Mouse (Mus musculus) frontal cortex, postnatal 25 days (tissue): ENCODE results near the gene Clk2.
"Not testable (repeated sequence)": the region's sequence is repeated elsewhere in the genome, so short reads cannot be mapped to it uniquely, and the experiment has no call there.

ENCODE experiments used
- DNase-seq, 2 experiments: peaks; one replicate each; pipeline ENCODE4 v3.0.0; 2022; ENCODE audit warnings: low spot score in 2 of 2

Clk2 gene

DNA sequence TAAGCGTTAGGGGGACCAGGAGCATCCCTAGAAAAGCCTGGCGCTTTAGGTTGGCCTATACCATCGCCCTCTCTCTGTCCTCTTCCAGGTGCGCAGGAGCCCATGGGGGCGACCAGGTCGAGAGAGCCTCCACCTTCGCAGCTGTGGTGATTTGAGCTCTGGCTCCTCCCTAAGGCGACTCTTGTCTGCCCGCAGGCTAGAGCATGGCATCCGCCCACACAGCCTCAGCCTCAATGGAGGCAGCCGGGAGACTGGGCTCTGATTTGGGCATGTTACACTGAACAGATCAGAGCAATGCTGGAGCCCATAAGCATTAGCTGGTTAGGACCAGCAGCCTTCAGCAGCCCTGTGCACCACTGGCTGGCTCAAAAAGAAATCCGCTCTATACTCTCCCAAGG is 23.9 kb downstream of the Clk2 start:
- no peak for DNase-seq

DNA sequence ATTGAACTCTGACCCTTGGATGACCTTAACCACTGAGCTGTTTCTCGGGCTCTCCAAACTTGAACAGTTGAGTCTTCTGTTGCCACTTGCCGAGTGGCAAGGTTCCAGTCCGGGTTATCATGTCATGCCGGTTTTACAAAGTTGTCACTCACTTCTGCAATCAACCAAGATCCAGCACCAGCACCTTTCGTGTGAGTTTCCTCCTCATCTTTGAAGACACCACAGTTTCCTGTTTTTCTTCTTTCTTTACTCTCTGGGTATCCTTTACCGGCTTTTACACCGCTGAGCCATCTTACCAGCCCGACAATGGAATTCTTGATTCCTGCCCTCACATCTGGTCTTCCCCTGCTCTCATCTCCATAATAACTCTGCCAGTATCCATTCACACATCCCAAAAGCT is 25.8 kb downstream of the Clk2 start:
- no peak for DNase-seq

DNA sequence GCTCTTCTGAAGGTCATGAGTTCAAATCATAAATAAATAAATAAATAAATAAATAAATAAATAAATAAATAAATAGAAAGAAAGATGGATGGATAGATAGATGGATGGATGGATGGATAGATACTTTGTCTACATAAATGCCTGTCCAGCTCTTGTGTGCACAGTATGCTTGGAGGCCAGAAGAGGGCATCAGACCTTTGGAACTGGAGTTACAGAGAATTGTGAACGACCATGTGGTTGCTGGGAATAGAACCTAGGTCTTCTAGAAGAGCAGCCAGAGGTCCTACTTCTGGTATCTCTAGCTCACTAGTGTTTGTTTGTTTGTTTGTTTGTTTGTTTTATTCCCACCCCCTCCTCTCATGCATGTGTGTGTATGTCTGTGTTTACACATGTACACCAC is 28.8 kb downstream of the Clk2 start:
- no peak for DNase-seq

- no peak for DNase-seq
Observed at GRCm38 (mm10) chr3:89193853-89194252, 29.3 kb downstream of the Clk2 start.

DNA sequence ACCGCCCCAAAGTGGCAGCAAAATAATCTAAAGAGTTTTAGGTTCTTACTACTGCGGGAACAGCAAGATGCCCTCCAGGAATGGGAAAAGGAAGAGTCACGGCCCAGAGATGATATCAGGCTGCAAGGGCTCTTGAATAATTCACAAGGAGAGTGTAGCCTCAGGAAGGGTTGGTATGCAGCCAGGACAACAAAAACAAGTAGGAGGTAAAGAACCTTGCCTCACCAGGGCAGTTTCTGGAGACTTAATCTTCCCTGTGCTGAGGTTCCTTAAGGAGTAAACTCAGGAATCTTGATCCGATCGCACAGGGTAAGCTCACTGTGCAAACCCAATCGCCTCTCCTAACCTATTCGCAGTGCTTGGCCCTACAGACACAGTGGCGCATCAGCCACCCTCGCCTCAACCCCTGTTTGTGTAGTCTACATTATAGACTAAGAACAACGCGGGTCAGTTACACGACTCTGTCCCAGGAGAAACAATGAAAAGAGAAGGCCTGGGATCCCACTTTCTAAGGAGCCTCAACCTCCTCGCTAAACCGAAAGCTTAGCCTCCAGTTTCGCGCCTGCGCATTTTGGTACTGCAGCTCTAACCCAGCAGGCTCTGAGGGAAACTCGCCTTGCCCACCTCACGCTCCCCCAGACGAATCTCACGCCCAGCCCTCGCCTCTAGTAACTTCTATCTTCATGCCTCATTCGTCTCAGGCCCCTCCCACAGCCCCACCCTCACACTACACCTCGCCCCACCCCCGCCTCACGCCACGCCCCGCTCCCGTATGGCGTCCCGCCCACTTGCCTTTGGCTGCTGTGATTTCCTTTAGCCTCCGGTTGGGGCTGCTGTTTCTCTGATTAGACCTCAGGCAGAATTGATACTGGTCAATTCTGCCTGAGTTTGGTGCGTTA is 31.6 kb downstream of the Clk2 start:
- DNase-seq: peak; percentile 55 to 68

- DNase-seq: no peak
Observed at GRCm38 (mm10) chr3:89199839-89200238, 35.2 kb downstream of the Clk2 start.

- DNase-seq: peak; percentile 78 to 84
Observed at GRCm38 (mm10) chr3:89202253-89203141, 37.9 kb downstream of the Clk2 start, which contains the start of gene Gba. Gene Gba, plus strand, starts transcription at chr3:89202928.

GRCm38 (mm10) chr3:89203142-89203514 is 38.5 kb downstream of the Clk2 start:
- no peak for DNase-seq

- DNase-seq: no peak
Observed at GRCm38 (mm10) chr3:89206079-89206478, 41.5 kb downstream of the Clk2 start.

- no peak for DNase-seq
Observed at GRCm38 (mm10) chr3:89206695-89207094, 42.1 kb downstream of the Clk2 start.

DNA sequence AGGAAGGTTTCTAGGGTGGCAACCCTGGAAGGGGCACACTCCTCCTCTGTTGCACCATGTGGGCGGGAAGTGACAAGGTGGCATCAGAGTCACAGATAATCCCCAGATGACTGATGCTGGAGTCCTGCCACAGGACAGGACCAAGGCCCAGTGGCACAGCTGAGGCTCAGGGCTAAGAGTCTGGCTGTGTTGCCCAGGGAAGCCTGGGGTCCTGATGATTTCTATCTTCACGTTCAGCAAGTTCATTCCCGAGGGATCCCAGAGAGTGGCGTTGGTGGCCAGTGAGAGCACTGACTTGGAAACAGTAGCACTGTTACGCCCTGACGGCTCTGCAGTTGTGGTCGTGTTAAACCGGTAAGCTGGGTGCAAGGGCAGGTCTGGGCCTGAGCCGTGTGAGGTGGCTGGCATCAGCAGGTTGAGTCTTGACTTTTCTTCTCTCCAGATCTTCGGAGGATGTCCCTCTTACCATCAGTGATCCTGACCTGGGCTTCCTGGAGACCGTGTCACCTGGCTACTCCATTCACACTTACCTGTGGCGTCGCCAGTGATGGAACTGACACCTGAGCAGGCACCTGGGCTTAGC is 43.6 kb downstream of the Clk2 start:
- no peak for DNase-seq

GRCm38 (mm10) chr3:89208736-89209135 is 44.1 kb downstream of the Clk2 start:
- DNase-seq: no peak

DNA sequence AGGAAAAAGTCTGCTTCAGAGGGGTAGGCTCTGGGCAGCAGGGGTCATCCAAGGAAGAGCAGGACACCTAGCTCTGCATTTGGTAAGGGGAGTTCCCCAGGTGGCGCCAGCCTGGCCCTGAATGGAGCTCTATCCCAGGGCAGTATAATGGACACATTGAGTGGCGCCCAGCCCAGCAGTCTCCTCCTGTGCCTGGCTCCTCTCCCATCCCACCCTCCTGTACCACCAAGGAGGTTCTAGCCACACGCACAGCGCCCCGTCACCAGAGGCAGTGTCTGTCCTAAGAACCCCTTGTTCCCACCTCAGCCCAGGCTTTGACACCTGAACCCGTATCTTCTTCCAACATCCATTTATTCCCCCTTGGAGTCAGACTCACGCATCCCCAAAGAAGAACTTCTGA is 45.1 kb downstream of the Clk2 start:
- no peak for DNase-seq

DNA sequence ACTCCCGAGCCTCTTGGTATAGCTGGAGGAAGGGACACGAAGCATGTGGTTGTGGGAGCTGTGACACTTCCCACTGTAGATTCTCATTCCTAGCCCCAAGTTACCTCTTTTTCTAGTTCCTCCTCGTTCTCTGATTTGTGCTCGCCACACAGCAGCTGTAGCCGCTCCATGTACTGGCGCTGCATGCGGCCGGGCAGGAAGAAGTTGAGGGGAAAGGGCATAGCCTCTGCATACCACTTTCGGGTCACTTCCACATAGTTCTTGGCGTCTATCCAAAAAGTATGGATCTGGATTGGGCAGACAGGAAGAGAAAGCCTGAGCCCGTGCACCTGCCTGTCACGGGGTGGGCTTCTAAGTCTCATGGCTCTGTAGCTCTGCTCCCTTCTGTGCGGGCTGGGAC is 45.6 kb downstream of the Clk2 start:
- no peak for DNase-seq

GRCm38 (mm10) chr3:89210731-89211130 is 46.1 kb downstream of the Clk2 start:
- DNase-seq: no peak

GRCm38 (mm10) chr3:89213803-89214530 is 49.4 kb downstream of the Clk2 start:
- peak; percentile 78 to 84 for DNase-seq

GRCm38 (mm10) chr3:89214681-89215411 is 50.3 kb downstream of the Clk2 start, which contains the start of gene Thbs3:
Gene Thbs3, plus strand, starts transcription at chr3:89215180.
- no peak for DNase-seq

DNA sequence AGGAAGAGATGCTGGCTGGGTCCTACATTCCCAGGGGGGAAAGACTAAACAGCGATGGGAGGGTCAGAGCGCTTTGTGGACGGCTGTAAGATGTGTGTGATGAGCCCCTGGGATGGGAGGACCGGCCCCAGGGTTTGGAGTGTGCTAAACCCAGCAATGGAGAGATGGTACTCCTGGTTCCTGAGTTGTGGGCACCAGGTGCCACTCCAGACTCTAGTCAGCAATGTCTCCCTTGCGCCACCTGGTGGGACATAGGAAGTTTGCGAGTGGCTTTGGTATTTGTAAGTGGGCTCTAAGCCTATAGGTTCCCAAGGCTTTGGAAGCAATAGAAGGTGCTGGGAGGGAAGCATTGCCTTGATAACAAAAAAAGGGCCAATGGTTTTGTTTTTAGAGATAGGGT is 51.3 kb downstream of the Clk2 start:
- peak; percentile 83 for DNase-seq

- not testable (repeated sequence) for DNase-seq
Observed at GRCm38 (mm10) chr3:89216407-89216806, 51.8 kb downstream of the Clk2 start.

GRCm38 (mm10) chr3:89218271-89218670 is 53.7 kb downstream of the Clk2 start:
- DNase-seq: no peak

GRCm38 (mm10) chr3:89219546-89219945 is 55.0 kb downstream of the Clk2 start:
- DNase-seq: no peak
